8 mouse cellular contexts compared by ENCODE assay signal in genomic region chr6:49263847-49264243, GRCm38 (mm10). TPM values are rescaled to one million over a fixed set of nuclear protein-coding genes. Genes with fewer than 3 reads are reported as not detected.
A peak's percentile ranks its signal among the peaks of the same experiment; 100 is the strongest.
DNase-seq lines count a peak whose midpoint lies in the region; ATAC-seq and TF ChIP-seq lines count a peak whose summit lies in the region.

Tra2a (minus strand) TSS chr6:49264033.

- peak in 1 of 2 experiments; percentile 22; a peak in 1 of 4 replicates for TF ChIP-seq EP300 in MEL (IDR thresholded peaks at IDR 0.05; ENCODE audit: low read depth in 1 of 2, low read length in 2 of 2)

- peak; percentile 91 to 98 for ATAC-seq in hematopoietic stem cell, adult 5-6 weeks (replicated peaks in 1 of 2; ENCODE audit: insufficient read depth in 1 of 2, low FRiP score in 2 of 2, low TSS enrichment in 1 of 2, low read depth in 1 of 2, poor library complexity in 2 of 2, severe bottlenecking in 2 of 2)
- peak; percentile 96 for ATAC-seq in lung, embryonic 16.5 days (ENCODE audit: low read depth)

- under 1% methylated on average over 39 of the region's 39 CpGs for WGBS in cerebellum, adult 2 months
- under 1% methylated on average over 39 of the region's 39 CpGs for WGBS in lung, embryonic 16.5 days

- TF ChIP-seq CTCF in MEL (IDR thresholded peaks at IDR 0.05 in 2 of 3, conservative IDR thresholded peaks at IDR 0.05 in 1 of 3; ENCODE audit: control insufficient read depth in 1 of 3, insufficient read depth in 1 of 3, low read depth in 2 of 3, low read length in 3 of 3, poor library complexity in 1 of 3, severe bottlenecking in 1 of 3), result no peak
- no peak for TF ChIP-seq CTCF in cerebellum, adult 2 months (IDR thresholded peaks at IDR 0.05; ENCODE audit: borderline replicate concordance, insufficient read depth, low read depth, low read length)

- peaks cover 2 to 34% of the 10 kb centered on the region in 2 experiments; a peak in 3 of 4 replicates for H3K36me3 ChIP-seq in MEL (ENCODE audit: control insufficient read depth in 1 of 2, insufficient read depth in 2 of 2, low read length in 2 of 2)
- peaks cover 1% of the 10 kb centered on the region; the same call in 1 of the 2 replicates for H3K36me3 ChIP-seq in lung, embryonic 16.5 days (ENCODE audit: control insufficient read depth, insufficient read depth, low read length)

- peak within 1 kb of the TSS; percentile 67 for H3K4me2 ChIP-seq in lung, embryonic 16.5 days (ENCODE audit: low read depth, low read length)

- peak within 1 kb of the TSS; percentile 88 for H3K27ac ChIP-seq in MEL (ENCODE audit: control insufficient read depth, low read depth, low read length)
- H3K27ac ChIP-seq in cerebellum, adult 2 months (ENCODE audit: insufficient read depth, low read length), result peak within 1 kb of the TSS; percentile 84
- peak within 1 kb of the TSS; percentile 99 for H3K27ac ChIP-seq in lung, embryonic 16.5 days (ENCODE audit: low read length)

- H3K79me2 ChIP-seq in MEL (ENCODE audit: control insufficient read depth, insufficient read depth, low read length, poor library complexity), result peaks cover 44% of the 10 kb centered on the region

- DNase-seq in MEL (ENCODE audit: low read depth, low spot score), result peak; percentile 96
- DNase-seq in cerebellum, adult 2 months, result peak; percentile 96 to 97
- peak; percentile 96 for DNase-seq in forelimb bud, embryonic 11.5 days (ENCODE audit: low read depth, low spot score)
- peak; percentile 85 for DNase-seq in layer of hippocampus, adult 9-10 months (ENCODE audit: low spot score)
- peak; percentile 95 for DNase-seq in ovary, postnatal 10 days (ENCODE audit: low spot score)
- DNase-seq in thymus, postnatal 10 days (ENCODE audit: low spot score in 2 of 2), result peak; percentile 94 to 96

- peak within 1 kb of the TSS; percentile 93 for H3K4me3 ChIP-seq in MEL (ENCODE audit: control insufficient read depth in 1 of 2, insufficient read depth in 1 of 2, low read depth in 2 of 2, low read length in 2 of 2)
- H3K4me3 ChIP-seq in cerebellum, adult 2 months (replicated peaks; ENCODE audit: insufficient read depth, low read depth, low read length), result peak within 1 kb of the TSS; percentile 81
- H3K4me3 ChIP-seq in lung, embryonic 16.5 days (ENCODE audit: low read length), result peak within 1 kb of the TSS; percentile 100

- TF ChIP-seq POLR2A in MEL (IDR thresholded peaks at IDR 0.05; ENCODE audit: control insufficient read depth in 1 of 2, insufficient read depth in 1 of 2, low read depth in 1 of 2, low read length in 2 of 2, poor library complexity in 1 of 2), result peak; percentile 69 to 96; a peak in 3 of 4 replicates
- TF ChIP-seq POLR2A in cerebellum, adult 2 months (IDR thresholded peaks at IDR 0.05; ENCODE audit: borderline replicate concordance, insufficient read depth, low read length), result peak; percentile 95

- TF ChIP-seq RAD21 in MEL (IDR thresholded peaks at IDR 0.05; ENCODE audit: low read depth, low read length), result no peak

- no peaks in the 10 kb centered on the region for H3K27me3 ChIP-seq in MEL (ENCODE audit: control insufficient read depth in 1 of 2, insufficient read depth in 2 of 2, low read length in 2 of 2)
- H3K27me3 ChIP-seq in cerebellum, adult 2 months (ENCODE audit: control insufficient read depth, insufficient read depth, low read length), result no peaks in the 10 kb centered on the region
- H3K27me3 ChIP-seq in lung, embryonic 16.5 days (ENCODE audit: control insufficient read depth, insufficient read depth, low read depth, low read length), result no peaks in the 10 kb centered on the region

- peaks cover 15 to 24% of the 10 kb centered on the region in 2 experiments; a peak in 3 of 4 replicates for H3K4me1 ChIP-seq in MEL (ENCODE audit: control insufficient read depth in 1 of 2, insufficient read depth in 2 of 2, low read length in 2 of 2)
- no peaks in the 10 kb centered on the region for H3K4me1 ChIP-seq in cerebellum, adult 2 months (ENCODE audit: control insufficient read depth, insufficient read depth, low read length)
- peaks cover 23% of the 10 kb centered on the region for H3K4me1 ChIP-seq in lung, embryonic 16.5 days (replicated peaks; ENCODE audit: control insufficient read depth, insufficient read depth, low read length)

- H3K9me3 ChIP-seq in MEL (replicated peaks; ENCODE audit: insufficient read depth, low read length), result no peaks in the 10 kb centered on the region
- H3K9me3 ChIP-seq in lung, embryonic 16.5 days (ENCODE audit: control insufficient read depth, low read length), result no peaks in the 10 kb centered on the region

- H3K9ac ChIP-seq in MEL (ENCODE audit: control insufficient read depth, low read depth, low read length, poor library complexity, severe bottlenecking), result peak within 1 kb of the TSS; percentile 96
- peak within 1 kb of the TSS; percentile 100 for H3K9ac ChIP-seq in lung, embryonic 16.5 days (ENCODE audit: low read length)

TF ChIP-seq in MEL, 35 proteins besides CTCF, POLR2A, EP300 and RAD21:
- TF ChIP-seq USF1 (IDR thresholded peaks at IDR 0.05; ENCODE audit: low read depth, low read length) (no peak), NRF1 (IDR thresholded peaks at IDR 0.05; ENCODE audit: insufficient read depth, low read depth, low read length, poor library complexity, severe bottlenecking) (no peak), TBP (IDR thresholded peaks at IDR 0.05; ENCODE audit: low read depth, low read length) (peak; percentile 90), MXI1 (IDR thresholded peaks at IDR 0.05; ENCODE audit: low read depth, low read length) (peak; percentile 84; the same call in 1 of the 2 replicates), BHLHE40 (IDR thresholded peaks at IDR 0.05; ENCODE audit: borderline replicate concordance, low read depth, low read length) (peak; percentile 51; the same call in 1 of the 2 replicates), HCFC1 (IDR thresholded peaks at IDR 0.05; ENCODE audit: low read depth, low read length) (peak; percentile 82), RCOR1 (IDR thresholded peaks at IDR 0.05; ENCODE audit: low read depth, low read length) (no peak), MAFK (IDR thresholded peaks at IDR 0.05; ENCODE audit: borderline replicate concordance, low read depth, low read length) (no peak), SIN3A (IDR thresholded peaks at IDR 0.05; ENCODE audit: low read length) (peak; percentile 85), ZMIZ1 (IDR thresholded peaks at IDR 0.05; ENCODE audit: low read depth, low read length) (peak; percentile 88), ZC3H11A (IDR thresholded peaks at IDR 0.05; ENCODE audit: low read depth, low read length) (no peak), MYC (IDR thresholded peaks at IDR 0.05; ENCODE audit: low read depth, low read length) (peak; percentile 76), POLR2AphosphoS2 (IDR thresholded peaks at IDR 0.05; ENCODE audit: low read length) (peak; percentile 93), GATA1 (IDR thresholded peaks at IDR 0.05; ENCODE audit: low read depth, low read length) (no peak), NELFE (IDR thresholded peaks at IDR 0.05; ENCODE audit: low read depth, low read length) (peak; percentile 97), E2F4 (IDR thresholded peaks at IDR 0.05; ENCODE audit: borderline replicate concordance, low read depth, low read length) (peak; percentile 88; the same call in 1 of the 2 replicates), GABPA (IDR thresholded peaks at IDR 0.05; ENCODE audit: low read depth, low read length) (no peak), POLR2AphosphoS5 (IDR thresholded peaks at IDR 0.05; ENCODE audit: borderline replicate concordance, low read depth, low read length) (peak; percentile 91), ETS1 (IDR thresholded peaks at IDR 0.05; ENCODE audit: low read depth, low read length) (peak; percentile 40; the same call in 1 of the 2 replicates), MAX (IDR thresholded peaks at IDR 0.05; ENCODE audit: low read length) (peak; percentile 87), TAL1 (IDR thresholded peaks at IDR 0.05; ENCODE audit: low read length) (no peak), ZNF384 (IDR thresholded peaks at IDR 0.05; ENCODE audit: low read depth, low read length) (no peak), MAZ (IDR thresholded peaks at IDR 0.05; ENCODE audit: low read depth, low read length) (no peak; the same call in 1 of the 2 replicates), USF2 (IDR thresholded peaks at IDR 0.05; ENCODE audit: borderline replicate concordance in 1 of 2, insufficient read depth in 1 of 2, low read depth in 1 of 2, low read length in 2 of 2) (no peak), JUND (IDR thresholded peaks at IDR 0.05; ENCODE audit: low read depth, low read length) (no peak), KAT2A (conservative IDR thresholded peaks at IDR 0.05; ENCODE audit: low read depth, low read length) (no peak; the same call in 1 of the 2 replicates), ZKSCAN1 (IDR thresholded peaks at IDR 0.05; ENCODE audit: low read depth, low read length) (no peak), CHD1 (IDR thresholded peaks at IDR 0.05; ENCODE audit: low read depth, low read length) (no peak), TCF12 (IDR thresholded peaks at IDR 0.05; ENCODE audit: low read depth, low read length) (peak; percentile 79)

RNA-seq across cellular contexts. Expression of gene Tra2a, which starts in this region (rescaled TPM):
- total RNA-seq in MEL (2012; rRNA removed), result 108 and 114 TPM in 2 replicates
- 10 to 100 TPM in 1 of 2 experiments, not detected in 1; 85.2 TPM for polyA plus RNA-seq in MEL (2012; ENCODE audit: insufficient read depth in 1 of 2, insufficient read length in 2 of 2, low read depth in 1 of 2, low replicate concordance in 2 of 2, missing spikeins in 1 of 2)
- polyA plus RNA-seq in cerebellum, adult 2 months (2012; rRNA removed), result 94.9 and 97.6 TPM in 2 replicates
- total RNA-seq in hematopoietic stem cell, adult 5-6 weeks (2017), result 204 and 234 TPM in 2 replicates
- polyA plus RNA-seq in lung, embryonic 16.5 days (2015; fragmentation: Nextera tagmentation; extraction: Ambion mirVana), result 111 TPM in 2 replicates

Comparison
In these comparisons a context has a peak if more than half of its experiments do, and no peak if none do; other contexts are left out.
1. Peak in every context shown above with its lines: DNase-seq, ATAC-seq, H3K4me3 ChIP-seq and H3K27ac ChIP-seq.